Mouse (Mus musculus): ENCODE data around the gene Zfp454. TPM values are rescaled to one million over a fixed set of nuclear protein-coding genes. Genes with fewer than 3 reads are reported as not detected.

Zfp454 gene
- polyA plus RNA-seq, 1 experiment from 2014 or later, result 5.4 TPM

DNA sequence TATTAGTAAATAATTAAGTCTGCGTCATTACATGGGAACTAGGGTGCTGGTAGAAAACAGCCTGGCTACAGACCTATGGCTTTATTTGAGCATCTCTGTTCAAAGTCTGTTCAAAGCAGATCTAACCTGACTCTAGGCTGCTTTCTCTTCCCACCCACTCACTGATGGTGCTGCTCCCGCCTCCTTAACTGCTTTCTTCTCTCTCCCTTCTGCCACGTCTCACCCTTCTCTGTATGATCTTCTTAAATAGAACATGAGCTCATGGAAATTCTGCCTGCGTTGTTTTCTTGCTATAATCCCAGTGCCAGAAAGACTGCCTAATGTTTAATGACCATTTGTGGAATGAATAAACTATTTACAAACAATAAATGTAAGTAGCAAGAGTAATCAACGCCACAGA lies 20.7 kb upstream of the Zfp454 start:
- Histone ChIP-seq H3K27ac (ENCODE audit: low read depth) (no peak overlapping the region), H3K4me1 (replicated peaks; ENCODE audit: control insufficient read depth, insufficient read depth, low read length) (no peaks in the 10 kb centered on the region), H3K27me3 (replicated peaks; ENCODE audit: control insufficient read depth, insufficient read depth, low read length) (no peaks in the 10 kb centered on the region), H3K4me3 (ENCODE audit: low read depth, low read length) (no peak overlapping the region), H3K36me3 (ENCODE audit: control insufficient read depth, insufficient read depth, low read length) (peaks cover 81% of the 10 kb centered on the region), H3K9me3 (ENCODE audit: control insufficient read depth, low read length) (peaks cover 14% of the 10 kb centered on the region; the same call in 1 of the 2 replicates), H3K4me2 (ENCODE audit: low read length) (no peak overlapping the region), H3K9ac (ENCODE audit: low read length) (no peak overlapping the region)
- WGBS, result 91% methylated on average over 5 of the region's 5 CpGs
- no peak for DNase-seq (ENCODE audit: low spot score)
- ATAC-seq (replicated peaks; ENCODE audit: low FRiP score, low TSS enrichment, low read depth), result no peak

- H3K4me2 ChIP-seq (ENCODE audit: low read length), result no peak overlapping the region
- no peak overlapping the region for H3K27ac ChIP-seq (ENCODE audit: low read depth)
- H3K27me3 ChIP-seq (replicated peaks; ENCODE audit: control insufficient read depth, insufficient read depth, low read length), result no peaks in the 10 kb centered on the region
- H3K4me3 ChIP-seq (ENCODE audit: low read depth, low read length), result no peak overlapping the region
- no peak overlapping the region for H3K9ac ChIP-seq (ENCODE audit: low read length)
- 74% methylated on average over 1 of the region's 1 CpGs for WGBS
- H3K9me3 ChIP-seq (ENCODE audit: control insufficient read depth, low read length), result peaks cover 47% of the 10 kb centered on the region
- H3K36me3 ChIP-seq (ENCODE audit: control insufficient read depth, insufficient read depth, low read length), result peaks cover 28% of the 10 kb centered on the region
- no peaks in the 10 kb centered on the region for H3K4me1 ChIP-seq (replicated peaks; ENCODE audit: control insufficient read depth, insufficient read depth, low read length)
- ATAC-seq (replicated peaks; ENCODE audit: low FRiP score, low TSS enrichment, low read depth) (no peak), DNase-seq (ENCODE audit: low spot score) (no peak)
Observed at GRCm38 (mm10) chr11:50897359-50897758, 9.9 kb upstream of the Zfp454 start.

GRCm38 (mm10) chr11:50892441-50892840 lies 5.0 kb upstream of the Zfp454 start:
- Histone ChIP-seq H3K9ac (ENCODE audit: low read length) (no peak overlapping the region), H3K4me2 (ENCODE audit: low read length) (no peak overlapping the region), H3K9me3 (ENCODE audit: control insufficient read depth, low read length) (0 out of 2 replicates have a peak, but pooled peaks cover 4% of the 10 kb centered on the region), H3K4me1 (replicated peaks; ENCODE audit: control insufficient read depth, insufficient read depth, low read length) (no peaks in the 10 kb centered on the region), H3K4me3 (ENCODE audit: low read depth, low read length) (no peak overlapping the region), H3K27me3 (replicated peaks; ENCODE audit: control insufficient read depth, insufficient read depth, low read length) (no peaks in the 10 kb centered on the region), H3K27ac (ENCODE audit: low read depth) (no peak overlapping the region), H3K36me3 (ENCODE audit: control insufficient read depth, insufficient read depth, low read length) (no peaks in the 10 kb centered on the region)
- ATAC-seq (replicated peaks; ENCODE audit: low FRiP score, low TSS enrichment, low read depth) (no peak), DNase-seq (ENCODE audit: low spot score) (no peak)
- 39% methylated on average over 2 of the region's 2 CpGs for WGBS

DNA sequence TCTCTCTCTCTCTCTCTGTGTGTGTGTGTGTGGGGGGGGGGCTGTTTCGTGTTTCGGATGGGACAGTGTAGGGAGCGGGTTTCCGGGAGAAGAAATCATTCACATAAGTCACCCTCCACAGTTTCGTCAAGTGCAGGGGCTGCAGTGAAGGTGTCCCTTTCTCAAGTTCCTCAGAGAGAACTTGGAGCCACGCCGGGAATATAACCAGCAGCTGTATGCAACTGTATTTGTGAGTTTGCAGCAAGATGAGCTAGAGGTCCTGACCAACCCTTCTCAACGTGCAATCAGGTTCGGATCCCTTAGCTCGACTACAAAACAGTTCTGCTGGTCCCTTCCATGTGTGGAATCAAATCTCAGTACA lies 538 bp downstream of the Zfp454 start:
- Histone ChIP-seq H3K9ac (ENCODE audit: low read length) (peak overlapping the region; percentile 63), H3K4me3 (ENCODE audit: low read depth, low read length) (peak overlapping the region; percentile 52), H3K36me3 (ENCODE audit: control insufficient read depth, insufficient read depth, low read length) (peaks cover 13% of the 10 kb centered on the region; the same call in 1 of the 2 replicates), H3K27ac (ENCODE audit: low read depth) (peak overlapping the region; percentile 64), H3K4me1 (replicated peaks; ENCODE audit: control insufficient read depth, insufficient read depth, low read length) (peaks cover 4% of the 10 kb centered on the region; the same call in 1 of the 2 replicates), H3K27me3 (replicated peaks; ENCODE audit: control insufficient read depth, insufficient read depth, low read length) (no peaks in the 10 kb centered on the region), H3K9me3 (ENCODE audit: control insufficient read depth, low read length) (no peaks in the 10 kb centered on the region), H3K4me2 (ENCODE audit: low read length) (peak overlapping the region; percentile 72)
- no peak for ATAC-seq (replicated peaks; ENCODE audit: low FRiP score, low TSS enrichment, low read depth)
- DNase-seq (ENCODE audit: low spot score), result no peak
- WGBS, result 10% methylated on average over 10 of the region's 10 CpGs

GRCm38 (mm10) chr11:50886231-50886932 lies 1.1 kb downstream of the Zfp454 start:
- Histone ChIP-seq H3K27me3 (replicated peaks; ENCODE audit: control insufficient read depth, insufficient read depth, low read length) (no peaks in the 10 kb centered on the region), H3K9ac (ENCODE audit: low read length) (peak overlapping the region; percentile 63), H3K4me1 (replicated peaks; ENCODE audit: control insufficient read depth, insufficient read depth, low read length) (peaks cover 4% of the 10 kb centered on the region; the same call in 1 of the 2 replicates), H3K9me3 (ENCODE audit: control insufficient read depth, low read length) (no peaks in the 10 kb centered on the region), H3K36me3 (ENCODE audit: control insufficient read depth, insufficient read depth, low read length) (peaks cover 13% of the 10 kb centered on the region; the same call in 1 of the 2 replicates), H3K4me2 (ENCODE audit: low read length) (peak overlapping the region; percentile 72), H3K4me3 (ENCODE audit: low read depth, low read length) (peak overlapping the region; percentile 52), H3K27ac (ENCODE audit: low read depth) (no peak overlapping the region)
- DNase-seq (ENCODE audit: low spot score) (peak; percentile 51), ATAC-seq (replicated peaks; ENCODE audit: low FRiP score, low TSS enrichment, low read depth) (no peak; the same call in 1 of the 2 replicates)
- 39% methylated on average over 8 of the region's 8 CpGs for WGBS

DNA sequence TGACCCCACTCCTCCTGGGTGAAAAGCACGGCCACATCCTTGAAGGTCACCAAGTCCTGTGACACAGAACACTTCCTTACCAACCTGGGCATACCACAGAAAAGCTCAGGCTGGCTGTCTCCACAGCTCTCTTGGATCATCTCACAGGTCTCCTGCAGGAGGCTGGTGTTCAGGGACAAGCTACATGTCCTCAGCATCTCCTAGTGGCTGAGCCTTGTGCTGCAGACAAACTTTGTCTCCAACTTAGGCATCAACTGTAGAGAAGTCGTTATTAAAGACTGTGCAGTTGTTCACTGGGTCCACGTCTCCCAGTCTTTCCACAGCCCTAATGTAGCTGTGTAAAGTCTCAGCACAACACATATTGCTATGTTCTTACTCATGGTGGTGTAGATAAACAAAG lies 3.7 kb downstream of the Zfp454 start:
- Histone ChIP-seq H3K9ac (ENCODE audit: low read length) (no peak overlapping the region), H3K9me3 (ENCODE audit: control insufficient read depth, low read length) (no peaks in the 10 kb centered on the region), H3K4me3 (ENCODE audit: low read depth, low read length) (no peak overlapping the region), H3K4me1 (replicated peaks; ENCODE audit: control insufficient read depth, insufficient read depth, low read length) (peaks cover 4% of the 10 kb centered on the region; the same call in 1 of the 2 replicates), H3K27ac (ENCODE audit: low read depth) (no peak overlapping the region), H3K27me3 (replicated peaks; ENCODE audit: control insufficient read depth, insufficient read depth, low read length) (no peaks in the 10 kb centered on the region), H3K36me3 (ENCODE audit: control insufficient read depth, insufficient read depth, low read length) (peaks cover 13% of the 10 kb centered on the region; the same call in 1 of the 2 replicates), H3K4me2 (ENCODE audit: low read length) (no peak overlapping the region)
- WGBS, result 81% methylated on average over 3 of the region's 3 CpGs
- DNase-seq (ENCODE audit: low spot score) (no peak), ATAC-seq (replicated peaks; ENCODE audit: low FRiP score, low TSS enrichment, low read depth) (no peak)

DNA sequence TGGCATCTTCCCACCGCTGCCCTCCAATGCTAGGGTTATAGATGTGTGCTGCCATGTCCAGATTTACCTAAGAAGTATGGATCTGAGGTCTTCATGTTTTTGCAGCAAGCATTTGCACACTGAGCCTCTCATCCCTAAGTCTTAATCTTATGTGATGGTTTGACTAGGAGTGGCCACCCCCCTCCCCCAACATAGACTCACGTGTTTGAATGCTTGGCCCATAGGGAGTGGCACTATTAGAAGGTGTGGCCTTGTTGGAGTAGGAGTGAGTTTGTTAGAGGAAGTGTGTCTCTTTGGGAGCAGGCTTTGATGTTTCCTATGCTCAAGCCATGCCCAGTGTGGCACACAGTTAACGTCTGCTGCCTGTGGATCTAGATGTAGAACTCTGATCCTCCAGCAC lies 8.8 kb downstream of the Zfp454 start:
- Histone ChIP-seq H3K27me3 (replicated peaks; ENCODE audit: control insufficient read depth, insufficient read depth, low read length) (no peaks in the 10 kb centered on the region), H3K4me1 (replicated peaks; ENCODE audit: control insufficient read depth, insufficient read depth, low read length) (no peaks in the 10 kb centered on the region), H3K9ac (ENCODE audit: low read length) (no peak overlapping the region), H3K9me3 (ENCODE audit: control insufficient read depth, low read length) (peaks cover 13% of the 10 kb centered on the region), H3K36me3 (ENCODE audit: control insufficient read depth, insufficient read depth, low read length) (peaks cover 24% of the 10 kb centered on the region), H3K4me2 (ENCODE audit: low read length) (no peak overlapping the region), H3K27ac (ENCODE audit: low read depth) (no peak overlapping the region), H3K4me3 (ENCODE audit: low read depth, low read length) (no peak overlapping the region)
- WGBS, result 89% methylated on average over 3 of the region's 3 CpGs
- DNase-seq (ENCODE audit: low spot score) (no peak), ATAC-seq (replicated peaks; ENCODE audit: low FRiP score, low TSS enrichment, low read depth) (no peak)

DNA sequence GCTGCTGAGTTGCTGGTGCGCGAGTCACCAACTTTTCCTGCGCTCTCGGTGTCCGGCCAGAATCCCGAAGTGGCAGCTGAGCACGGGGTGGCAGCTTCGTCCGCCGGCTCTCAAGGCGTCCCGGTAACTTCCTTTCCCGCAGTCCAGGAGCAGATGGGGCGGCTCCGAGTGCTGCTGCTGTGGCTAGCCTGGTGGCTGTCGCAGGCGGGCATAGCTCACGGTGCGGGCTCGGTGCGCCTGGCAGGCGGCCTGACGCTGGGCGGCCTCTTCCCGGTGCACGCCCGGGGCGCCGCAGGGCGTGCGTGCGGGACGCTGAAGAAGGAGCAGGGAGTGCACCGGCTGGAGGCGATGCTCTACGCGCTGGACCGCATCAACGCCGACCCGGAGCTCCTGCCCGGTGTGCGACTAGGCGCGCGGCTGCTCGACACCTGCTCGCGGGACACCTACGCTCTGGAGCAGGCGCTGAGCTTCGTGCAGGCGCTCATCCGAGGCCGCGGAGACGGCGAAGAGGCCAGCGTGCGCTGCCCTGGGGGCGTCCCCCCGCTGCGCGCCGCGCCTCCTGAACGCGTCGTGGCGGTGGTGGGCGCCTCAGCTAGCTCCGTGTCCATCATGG lies 36.4 kb downstream of the Zfp454 start:
- Histone ChIP-seq H3K9me3 (ENCODE audit: control insufficient read depth, low read length) (0 out of 2 replicates have a peak, but pooled peaks cover 4% of the 10 kb centered on the region), H3K27me3 (replicated peaks; ENCODE audit: control insufficient read depth, insufficient read depth, low read length) (peaks cover 61% of the 10 kb centered on the region), H3K36me3 (ENCODE audit: control insufficient read depth, insufficient read depth, low read length) (no peaks in the 10 kb centered on the region), H3K4me1 (replicated peaks; ENCODE audit: control insufficient read depth, insufficient read depth, low read length) (peaks cover 13% of the 10 kb centered on the region), H3K4me3 (ENCODE audit: low read depth, low read length) (peak overlapping the region; percentile 36), H3K9ac (ENCODE audit: low read length) (peak overlapping the region; percentile 27), H3K27ac (ENCODE audit: low read depth) (no peak overlapping the region), H3K4me2 (ENCODE audit: low read length) (peak overlapping the region; percentile 83)
- under 1% methylated on average over 64 of the region's 72 CpGs for WGBS
- no peak for DNase-seq (ENCODE audit: low spot score)
- ATAC-seq (replicated peaks; ENCODE audit: low FRiP score, low TSS enrichment, low read depth), result no peak; the same call in 1 of the 2 replicates

All from intestine, embryonic 14.5 days (tissue).